Mouse (Mus musculus) kidney, embryonic 14.5 days (tissue): Measurements from ENCODE around the gene Mia2. TPM values are rescaled to one million over a fixed set of nuclear protein-coding genes. Genes with fewer than 3 reads are reported as not detected.
"Not testable (repeated sequence)": the region's sequence is repeated elsewhere in the genome, so short reads cannot be mapped to it uniquely, and the experiment has no call there.

Experiments
- ATAC-seq: fragments of 200-750 bp; cut with Nextera tagmentation; 2 replicates; pipeline ENCODE4 v1.8.0; 2017; ENCODE audit warnings: moderate number of reproducible peaks, mild to moderate bottlenecking, moderate TSS enrichment, moderate library complexity; ENCODE audit not compliant: low FRiP score, low TSS enrichment
- H3K27ac ChIP-seq: fragments of 300-500 bp; sonication (generic); 2 replicates; pipeline ENCODE4 v1.5.1; 2014; ENCODE audit warnings: low read depth, mild to moderate bottlenecking, low read length, moderate library complexity, mixed read lengths
- H3K27me3 ChIP-seq: fragments of 300-500 bp; sonication (generic); 2 replicates; pipeline ENCODE4 v1.6.1; 2014; ENCODE audit warnings: mild to moderate bottlenecking, low read length; ENCODE audit not compliant: control insufficient read depth, insufficient read depth
- H3K36me3 ChIP-seq: fragments of 300-500 bp; sonication (generic); 2 replicates; pipeline ENCODE4 v1.6.1; 2014; ENCODE audit warnings: low read length, mixed read lengths; ENCODE audit not compliant: control insufficient read depth, insufficient read depth
- H3K4me1 ChIP-seq: fragments of 300-500 bp; sonication (generic); 2 replicates; pipeline ENCODE4 v1.6.1; 2014; ENCODE audit warnings: low read length, mixed read lengths; ENCODE audit not compliant: control insufficient read depth, insufficient read depth
- H3K4me2 ChIP-seq: fragments of 300-500 bp; sonication (generic); replicated peaks from 2 replicates; pipeline ENCODE4 v1.6.1; 2014; ENCODE audit warnings: low read depth, mild to moderate bottlenecking, low read length
- H3K4me3 ChIP-seq: fragments of 300-500 bp; sonication (generic); 2 replicates; pipeline ENCODE4 v1.5.1; 2014; ENCODE audit warnings: mild to moderate bottlenecking, low read length
- H3K9ac ChIP-seq: fragments of 300-500 bp; sonication (generic); 2 replicates; pipeline ENCODE4 v1.6.1; 2014; ENCODE audit warnings: low read depth, mild to moderate bottlenecking, low read length, moderate library complexity
- H3K9me3 ChIP-seq: fragments of 300-500 bp; sonication (generic); 2 replicates; pipeline ENCODE4 v1.6.1; 2016; ENCODE audit warnings: low read length; ENCODE audit not compliant: control insufficient read depth
- WGBS: fragments of 180-500 bp; shearing (Covaris S2); extraction: QIAGEN DNeasy Blood & Tissue Kit; methylation state at CpG from one replicate; pipeline ENCODE4 v1.1.7; 2014; 5-methylcytosine and 5-hydroxymethylcytosine counted together
- polyA plus RNA-seq: library from polyadenylated mRNA; unstranded; fragments of >200 nt; fragmentation: Nextera tagmentation; extraction: Ambion mirVana; gene quantifications from 2 replicates; pipeline ENCODE4 v1.2.1, GENCODE M21; 2014

Gene Mia2
- 51.1 and 70.6 TPM in 2 replicates for polyA plus RNA-seq

GRCm38 (mm10) chr12:59095104-59096025 lies at the start of gene Mia2:
Gene Mia2 (plus strand): TSS chr12:59095799.
- Histone ChIP-seq H3K27ac (0 out of 2 replicates have a peak within 1 kb of the TSS, but pooled peaks have one; percentile 37), H3K9me3 (no peaks in the 10 kb centered on the region), H3K9ac (no peak within 1 kb of the TSS), H3K27me3 (no peaks in the 10 kb centered on the region), H3K4me2 (0 out of 2 replicates have a peak within 1 kb of the TSS, but pooled peaks have one; percentile 17), H3K4me3 (peak within 1 kb of the TSS; percentile 12; the same call in 1 of the 2 replicates), H3K36me3 (no peaks in the 10 kb centered on the region), H3K4me1 (no peaks in the 10 kb centered on the region)
- peak; percentile 72; the same call in 1 of the 2 replicates for ATAC-seq
- WGBS, result 70% methylated on average over 19 of the region's 19 CpGs

GRCm38 (mm10) chr12:59052470-59052869 lies 43.1 kb upstream of the Mia2 start:
- no peak overlapping the region for H3K27ac ChIP-seq
- no peaks in the 10 kb centered on the region for H3K27me3 ChIP-seq
- H3K4me1 ChIP-seq, result no peaks in the 10 kb centered on the region
- H3K4me2 ChIP-seq, result no peak overlapping the region
- H3K9ac ChIP-seq, result no peak overlapping the region
- 91% methylated on average over 3 of the region's 3 CpGs for WGBS
- peaks cover 31% of the 10 kb centered on the region; the same call in 1 of the 2 replicates for H3K36me3 ChIP-seq
- H3K4me3 ChIP-seq, result no peak overlapping the region
- H3K9me3 ChIP-seq, result no peaks in the 10 kb centered on the region
- no peak for ATAC-seq

- no peak overlapping the region for H3K4me2 ChIP-seq
- H3K27me3 ChIP-seq, result no peaks in the 10 kb centered on the region
- H3K4me1 ChIP-seq, result no peaks in the 10 kb centered on the region
- H3K36me3 ChIP-seq, result peaks cover 26% of the 10 kb centered on the region; the same call in 1 of the 2 replicates
- no peaks in the 10 kb centered on the region for H3K9me3 ChIP-seq
- no peak for ATAC-seq
- H3K4me3 ChIP-seq, result no peak overlapping the region
- 95% methylated on average over 5 of the region's 5 CpGs for WGBS
- H3K9ac ChIP-seq, result no peak overlapping the region
- H3K27ac ChIP-seq, result no peak overlapping the region
Measured at GRCm38 (mm10) chr12:59053166-59053565, 42.4 kb upstream of the Mia2 start.

GRCm38 (mm10) chr12:59053976-59054375 lies 41.6 kb upstream of the Mia2 start:
- Histone ChIP-seq H3K36me3 (peaks cover 18% of the 10 kb centered on the region; the same call in 1 of the 2 replicates), H3K4me2 (no peak overlapping the region), H3K27me3 (no peaks in the 10 kb centered on the region), H3K9ac (no peak overlapping the region), H3K4me3 (no peak overlapping the region), H3K27ac (no peak overlapping the region), H3K4me1 (peaks cover under 1% of the 10 kb centered on the region; the same call in 1 of the 2 replicates), H3K9me3 (no peaks in the 10 kb centered on the region)
- ATAC-seq, result no peak

- Histone ChIP-seq H3K4me2 (no peak overlapping the region), H3K9ac (no peak overlapping the region), H3K36me3 (peaks cover 10% of the 10 kb centered on the region; the same call in 1 of the 2 replicates), H3K4me3 (no peak overlapping the region), H3K4me1 (peaks cover 12% of the 10 kb centered on the region; the same call in 1 of the 2 replicates), H3K9me3 (no peaks in the 10 kb centered on the region), H3K27me3 (no peaks in the 10 kb centered on the region), H3K27ac (no peak overlapping the region)
- no peak for ATAC-seq
- WGBS, result 75% methylated on average over 4 of the region's 4 CpGs
Measured at GRCm38 (mm10) chr12:59055196-59055850, 40.3 kb upstream of the Mia2 start.

GRCm38 (mm10) chr12:59056222-59056621 lies 39.4 kb upstream of the Mia2 start:
- no peaks in the 10 kb centered on the region for H3K27me3 ChIP-seq
- H3K9me3 ChIP-seq, result no peaks in the 10 kb centered on the region
- no peak overlapping the region for H3K9ac ChIP-seq
- peaks cover 10% of the 10 kb centered on the region; the same call in 1 of the 2 replicates for H3K36me3 ChIP-seq
- no peak for ATAC-seq
- WGBS, result 98% methylated on average over 11 of the region's 11 CpGs
- no peak overlapping the region for H3K4me3 ChIP-seq
- no peak overlapping the region for H3K4me2 ChIP-seq
- peaks cover 13% of the 10 kb centered on the region; the same call in 1 of the 2 replicates for H3K4me1 ChIP-seq
- H3K27ac ChIP-seq, result no peak overlapping the region

GRCm38 (mm10) chr12:59058242-59058641 lies 37.4 kb upstream of the Mia2 start:
- 89% methylated on average over 5 of the region's 5 CpGs for WGBS
- H3K9me3 ChIP-seq, H3K4me3 ChIP-seq, H3K27ac ChIP-seq, H3K9ac ChIP-seq, H3K27me3 ChIP-seq, ATAC-seq, H3K4me2 ChIP-seq: not testable (repeated sequence)
- H3K36me3 ChIP-seq, result peaks cover 10% of the 10 kb centered on the region; the same call in 1 of the 2 replicates
- peaks cover 13% of the 10 kb centered on the region; the same call in 1 of the 2 replicates for H3K4me1 ChIP-seq

- H3K36me3 ChIP-seq, result peaks cover 9% of the 10 kb centered on the region; the same call in 1 of the 2 replicates
- no peaks in the 10 kb centered on the region for H3K9me3 ChIP-seq
- peak overlapping the region; percentile 85; the same call in 1 of the 2 replicates for H3K27ac ChIP-seq
- H3K27me3 ChIP-seq, result no peaks in the 10 kb centered on the region
- no peak for ATAC-seq
- WGBS, result 55% methylated on average over 4 of the region's 4 CpGs
- H3K4me3 ChIP-seq, result peak overlapping the region; percentile 83
- H3K4me1 ChIP-seq, result peaks cover 13% of the 10 kb centered on the region; the same call in 1 of the 2 replicates
- H3K9ac ChIP-seq, result peak overlapping the region; percentile 89
- peak overlapping the region; percentile 66 for H3K4me2 ChIP-seq
Measured at GRCm38 (mm10) chr12:59060322-59060721, 35.3 kb upstream of the Mia2 start.
